Mouse (Mus musculus) embryonic facial prominence, embryonic 11.5 days (tissue): Measurements from ENCODE around the gene 1700122O11Rik. TPM values are rescaled to one million over a fixed set of nuclear protein-coding genes. Genes with fewer than 3 reads are reported as not detected.

Experiments
- ATAC-seq: fragments of 200-750 bp; cut with Nextera tagmentation; replicated peaks from 2 replicates; pipeline ENCODE4 v1.8.0; 2017; ENCODE audit warnings: low read depth; ENCODE audit not compliant: insufficient number of reproducible peaks, low FRiP score, low TSS enrichment
- DNase-seq: peaks from one replicate; pipeline ENCODE4 v3.0.0-alpha.2; 2015; ENCODE audit warnings: low spot score
- H3K27ac ChIP-seq: fragments of 300-500 bp; sonication (generic); replicated peaks from 2 replicates; pipeline ENCODE4 v1.5.1; 2014; ENCODE audit warnings: mild to moderate bottlenecking, low read depth, low read length, control low read depth
- H3K27me3 ChIP-seq: fragments of 300-500 bp; sonication (generic); 2 replicates; pipeline ENCODE4 v1.6.1; 2014; ENCODE audit warnings: mild to moderate bottlenecking, low read length, moderate library complexity, mixed read lengths; ENCODE audit not compliant: control insufficient read depth, insufficient read depth
- H3K36me3 ChIP-seq: fragments of 300-500 bp; sonication (generic); replicated peaks from 2 replicates; pipeline ENCODE4 v1.6.1; 2014; ENCODE audit warnings: low read depth, mild to moderate bottlenecking, low read length, moderate library complexity, mixed read lengths; ENCODE audit not compliant: control insufficient read depth, insufficient read depth
- H3K4me1 ChIP-seq: fragments of 300-500 bp; sonication (generic); 2 replicates; pipeline ENCODE4 v1.6.1; 2014; ENCODE audit warnings: low read length, mixed read lengths; ENCODE audit not compliant: control insufficient read depth, insufficient read depth
- H3K4me2 ChIP-seq: fragments of 300-500 bp; sonication (generic); 2 replicates; pipeline ENCODE4 v1.6.1; 2014; ENCODE audit warnings: low read depth, mild to moderate bottlenecking, control low read depth, low read length, moderate library complexity
- H3K4me3 ChIP-seq: fragments of 300-500 bp; sonication (generic); 2 replicates; pipeline ENCODE4 v1.5.1; 2014; ENCODE audit warnings: low read depth, low read length, control low read depth
- H3K9ac ChIP-seq: fragments of 300-500 bp; sonication (generic); replicated peaks from 2 replicates; pipeline ENCODE4 v1.6.1; 2014; ENCODE audit warnings: mild to moderate bottlenecking, control low read depth, low read length
- H3K9me3 ChIP-seq: fragments of 300-500 bp; sonication (generic); replicated peaks from 2 replicates; pipeline ENCODE4 v1.6.1; 2016; ENCODE audit warnings: mild to moderate bottlenecking, low read length, inconsistent platforms, mixed read lengths; ENCODE audit not compliant: control insufficient read depth
- WGBS: fragments of 180-500 bp; shearing (Covaris S2); extraction: QIAGEN DNeasy Blood & Tissue Kit; methylation state at CpG from one replicate; pipeline ENCODE4 v1.1.7; 2014; 5-methylcytosine and 5-hydroxymethylcytosine counted together
- polyA plus RNA-seq: library from polyadenylated mRNA; unstranded; fragments of >200 nt; fragmentation: Nextera tagmentation; extraction: Ambion mirVana; gene quantifications from 2 replicates; pipeline ENCODE4 v1.2.1, GENCODE M21; 2014

The 1700122O11Rik gene
- polyA plus RNA-seq, 1 experiment from 2014 or later = not detected

- no peak overlapping the region for H3K4me2 ChIP-seq
- WGBS = 42% methylated on average over 20 of the region's 20 CpGs
- no peak for ATAC-seq
- H3K27me3 ChIP-seq = no peaks in the 10 kb centered on the region; the same call in 1 of the 2 replicates
- H3K9me3 ChIP-seq = no peaks in the 10 kb centered on the region
- H3K4me3 ChIP-seq = no peak overlapping the region
- DNase-seq = peak; percentile 36
- no peaks in the 10 kb centered on the region for H3K36me3 ChIP-seq
- no peak overlapping the region; the same call in 1 of the 2 replicates for H3K27ac ChIP-seq
- H3K4me1 ChIP-seq = peaks cover 8% of the 10 kb centered on the region
- no peak overlapping the region for H3K9ac ChIP-seq
These were observed 17.2 kb upstream of the 1700122O11Rik start for GRCm38 (mm10) chr17:48055076-48055816.

GRCm38 (mm10) chr17:48053646-48054045 lies 15.6 kb upstream of the 1700122O11Rik start:
- ATAC-seq (no peak), DNase-seq (no peak)
- Histone ChIP-seq H3K9me3 (no peaks in the 10 kb centered on the region), H3K9ac (no peak overlapping the region), H3K36me3 (no peaks in the 10 kb centered on the region), H3K27me3 (no peaks in the 10 kb centered on the region; the same call in 1 of the 2 replicates), H3K4me2 (no peak overlapping the region), H3K4me1 (peaks cover 8% of the 10 kb centered on the region), H3K27ac (no peak overlapping the region), H3K4me3 (no peak overlapping the region)
- 81% methylated on average over 2 of the region's 2 CpGs for WGBS

DNA sequence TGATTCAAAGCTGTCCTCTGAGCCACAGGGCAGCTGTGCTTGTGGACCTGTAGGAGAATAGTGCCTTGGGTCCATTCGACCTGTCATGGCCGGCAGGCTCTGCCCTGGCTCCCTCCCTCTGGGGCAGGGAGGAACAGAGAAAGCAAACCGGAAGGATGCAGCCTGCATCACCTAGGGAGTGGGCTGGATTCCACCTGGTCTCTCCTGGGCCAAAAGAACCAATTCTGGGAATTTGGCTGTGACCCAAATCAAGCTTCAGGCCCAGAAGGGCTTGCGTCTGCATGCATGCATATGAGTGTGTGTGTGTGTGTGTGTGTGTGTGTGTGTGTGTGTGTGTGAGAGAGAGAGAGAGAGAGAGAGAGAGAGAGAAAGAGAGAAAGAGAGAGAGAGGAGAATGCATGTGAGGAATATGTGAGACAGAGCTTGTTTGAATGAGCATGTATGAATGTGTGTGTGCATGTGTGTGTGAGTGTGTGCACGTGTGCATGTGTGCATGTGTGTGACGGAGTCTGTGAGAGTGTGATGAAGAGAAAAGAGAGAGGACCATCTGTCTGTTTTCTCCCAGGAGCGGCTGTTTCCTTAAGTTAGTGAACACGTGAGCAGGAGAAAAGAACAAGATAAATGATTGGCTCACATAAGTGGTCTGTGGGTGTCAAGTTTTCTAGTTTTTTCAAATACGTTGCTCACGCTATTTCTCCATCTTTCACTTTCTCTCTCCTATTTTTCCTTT lies 14.4 kb upstream of the 1700122O11Rik start:
- Histone ChIP-seq H3K4me3 (no peak overlapping the region), H3K9me3 (no peaks in the 10 kb centered on the region), H3K9ac (no peak overlapping the region), H3K4me2 (no peak overlapping the region), H3K27me3 (no peaks in the 10 kb centered on the region; the same call in 1 of the 2 replicates), H3K27ac (no peak overlapping the region), H3K4me1 (peaks cover 7% of the 10 kb centered on the region), H3K36me3 (no peaks in the 10 kb centered on the region)
- ATAC-seq (no peak), DNase-seq (no peak)
- 79% methylated on average over 10 of the region's 10 CpGs for WGBS

- Histone ChIP-seq H3K27me3 (no peaks in the 10 kb centered on the region; the same call in 1 of the 2 replicates), H3K4me1 (peaks cover under 1% of the 10 kb centered on the region; the same call in 1 of the 2 replicates)
- WGBS = 72% methylated on average over 5 of the region's 5 CpGs
These were observed 13.7 kb upstream of the 1700122O11Rik start for GRCm38 (mm10) chr17:48051638-48052337.

GRCm38 (mm10) chr17:48045631-48046030 lies 7.5 kb upstream of the 1700122O11Rik start:
- no peaks in the 10 kb centered on the region for H3K36me3 ChIP-seq
- peak; percentile 84 for DNase-seq
- H3K27ac ChIP-seq = no peak overlapping the region
- no peak overlapping the region for H3K4me2 ChIP-seq
- no peak overlapping the region for H3K4me3 ChIP-seq
- H3K4me1 ChIP-seq = peaks cover 3% of the 10 kb centered on the region; the same call in 1 of the 2 replicates
- no peaks in the 10 kb centered on the region for H3K9me3 ChIP-seq
- no peak for ATAC-seq
- H3K9ac ChIP-seq = no peak overlapping the region
- H3K27me3 ChIP-seq = no peaks in the 10 kb centered on the region
- 36% methylated on average over 4 of the region's 4 CpGs for WGBS

More at GRCm38 (mm10) chr17:48051638-48052337, 13.7 kb upstream of the 1700122O11Rik start:
- Histone ChIP-seq H3K9ac (no peak overlapping the region), H3K27ac (no peak overlapping the region), H3K36me3 (no peaks in the 10 kb centered on the region), H3K9me3 (no peaks in the 10 kb centered on the region), H3K4me2 (no peak overlapping the region), H3K4me3 (no peak overlapping the region)
- DNase-seq = no peak
- no peak for ATAC-seq

DNA sequence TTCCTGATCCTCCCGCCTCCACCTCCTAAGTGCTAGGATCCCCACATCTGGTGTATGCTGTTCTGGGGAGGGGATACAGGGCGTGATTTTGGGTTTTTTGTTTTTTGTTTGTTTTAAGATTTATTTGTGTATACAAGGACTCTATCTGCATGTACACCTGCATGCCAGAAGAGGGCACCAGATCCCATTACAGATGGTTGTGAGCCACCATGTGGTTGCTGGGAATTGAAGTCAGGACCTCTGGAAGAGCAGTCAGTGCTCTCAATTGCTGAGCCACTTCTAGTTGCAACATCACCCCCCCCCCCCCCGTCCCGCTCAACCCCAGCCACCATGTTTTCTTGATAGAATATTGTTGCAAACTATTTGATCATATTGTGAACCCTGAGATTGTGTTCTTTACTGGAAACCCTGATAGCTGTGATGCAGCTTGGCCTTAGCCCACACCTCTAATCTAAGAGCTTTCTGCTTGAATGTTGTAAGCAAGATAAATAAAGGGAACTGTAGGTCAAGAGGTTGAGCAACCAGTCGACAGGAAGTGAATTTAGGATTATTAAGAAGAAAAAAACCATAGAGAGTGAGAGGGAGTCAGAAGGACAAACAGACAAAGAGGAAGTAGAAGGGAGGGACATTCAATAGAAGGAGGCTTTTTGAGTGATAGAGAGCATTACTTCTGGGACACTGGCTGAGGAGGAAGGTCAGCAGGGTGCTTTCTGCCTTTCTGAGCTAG lies 5.2 kb upstream of the 1700122O11Rik start:
- 83% methylated on average over 5 of the region's 5 CpGs for WGBS
- no peak overlapping the region for H3K9ac ChIP-seq
- H3K4me1 ChIP-seq = peaks cover 3% of the 10 kb centered on the region; the same call in 1 of the 2 replicates
- H3K4me2 ChIP-seq = no peak overlapping the region
- ATAC-seq = no peak
- no peaks in the 10 kb centered on the region for H3K27me3 ChIP-seq
- no peak for DNase-seq
- H3K4me3 ChIP-seq = no peak overlapping the region
- no peaks in the 10 kb centered on the region for H3K36me3 ChIP-seq
- no peaks in the 10 kb centered on the region for H3K9me3 ChIP-seq
- H3K27ac ChIP-seq = no peak overlapping the region
